Mouse (Mus musculus) G1E (cell line): ENCODE results near the gene Wdhd1.

Source experiments
- CTCF ChIP-seq: IDR thresholded peaks from 2 replicates; pipeline ENCODE4 v1.5.1; 2012; ENCODE audit warnings: low read depth, low read length, inconsistent platforms, mixed read lengths
- GATA1 ChIP-seq: IDR thresholded peaks from 2 replicates; pipeline ENCODE4 v1.6.1; 2012; ENCODE audit warnings: borderline replicate concordance, low read length, inconsistent platforms, mixed read lengths
- POLR2AphosphoS5 ChIP-seq: IDR thresholded peaks from 2 replicates; pipeline ENCODE4 v1.6.1; 2012; ENCODE audit warnings: low read depth, low read length, inconsistent platforms; ENCODE audit not compliant: insufficient replicate concordance

DNA sequence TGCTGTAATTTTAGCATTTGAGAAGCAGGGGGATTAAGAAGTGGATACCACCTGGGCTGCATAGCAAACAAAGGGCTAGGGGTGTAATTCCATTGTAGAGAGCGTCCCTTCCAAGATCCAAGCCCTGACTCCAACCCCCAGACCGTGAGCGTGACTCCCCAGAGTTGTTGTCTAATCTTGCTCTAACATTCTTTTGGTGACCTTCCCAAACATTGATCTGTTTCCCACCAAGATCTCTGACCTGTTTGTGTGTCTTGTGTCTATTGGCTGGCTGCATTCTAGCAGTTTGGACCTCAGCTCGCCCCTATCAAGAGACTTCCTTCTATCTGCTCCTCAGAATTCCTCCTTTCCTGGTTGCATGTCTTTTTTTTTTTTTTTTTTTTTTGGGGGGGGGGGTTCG lies 10.4 kb upstream of the Wdhd1 start:
- TF ChIP-seq CTCF = no peak
- no peak for TF ChIP-seq GATA1
- no peak for TF ChIP-seq POLR2AphosphoS5
